Comparison of ENCODE assay signal across 26 mouse cellular contexts in the genomic region with DNA sequence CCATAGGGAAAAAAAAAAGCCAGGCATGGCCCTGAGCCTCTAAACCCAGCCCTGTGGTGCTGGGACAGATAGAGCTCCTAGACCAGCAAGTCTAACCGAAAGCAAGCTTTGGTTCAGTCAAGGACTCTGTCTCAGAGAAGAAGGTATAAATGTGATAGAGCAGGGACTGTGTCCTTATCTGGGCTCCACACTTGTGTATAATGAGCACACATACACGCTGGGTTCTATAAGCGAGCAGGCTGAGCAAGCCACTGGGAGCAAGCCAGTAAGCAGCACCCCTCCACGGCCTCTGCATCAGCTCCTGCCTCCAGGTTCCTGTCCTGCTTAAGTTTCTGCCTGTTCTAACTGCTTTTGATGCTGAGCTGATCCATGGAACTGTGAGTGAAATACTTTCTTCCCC. TPM values are rescaled to one million over a fixed set of nuclear protein-coding genes. Genes with fewer than 3 reads are reported as not detected.
DNase-seq lines count a peak whose midpoint lies in the region; ATAC-seq and TF ChIP-seq lines count a peak whose summit lies in the region.
"Had no signal": no experiment of that assay in that cellular context is flagged by ENCODE, and none has a peak within 500 bp of the region (broad histone marks: within the 10 kb centered on the region; RNA-seq: fewer than 3 reads in every experiment).

No protein-coding gene starts in this region.

- H3K4me2 ChIP-seq in liver, embryonic 12.5 days, result no peak overlapping the region
- H3K4me2 ChIP-seq in liver, postnatal 0 days (ENCODE audit: low read depth, low read length), result no peak overlapping the region
- H3K4me2 ChIP-seq in intestine, embryonic 15.5 days (replicated peaks), result no peak overlapping the region
- H3K4me2 ChIP-seq: forebrain, embryonic 13.5 days; heart, embryonic 13.5 days; hindbrain, embryonic 13.5 days had no signal

- ATAC-seq in liver, embryonic 12.5 days, result peak; percentile 32; the same call in 1 of the 2 replicates
- ATAC-seq in liver, postnatal 0 days, result no peak
- ATAC-seq in intestine, embryonic 15.5 days, result no peak
- ATAC-seq: forebrain, embryonic 13.5 days; forebrain, embryonic 16.5 days; hindbrain, embryonic 16.5 days; Patski had no signal

- no peak for TF ChIP-seq CTCF in liver, postnatal 0 days (IDR thresholded peaks at IDR 0.05; ENCODE audit: low read depth)

- no peak overlapping the region for H3K27ac ChIP-seq in liver, embryonic 12.5 days
- H3K27ac ChIP-seq in liver, postnatal 0 days (ENCODE audit: low read depth), result peak overlapping the region; percentile 65; the same call in 1 of the 2 replicates
- no peak overlapping the region for H3K27ac ChIP-seq in intestine, embryonic 15.5 days
- H3K27ac ChIP-seq: forebrain, embryonic 10.5 days; forebrain, embryonic 13.5 days; heart, adult 2 months; heart, embryonic 10.5 days; heart, embryonic 13.5 days; hindbrain, embryonic 10.5 days; hindbrain, embryonic 13.5 days had no signal

- no peak overlapping the region for H3K9ac ChIP-seq in liver, embryonic 12.5 days
- H3K9ac ChIP-seq in liver, postnatal 0 days (replicated peaks), result no peak overlapping the region
- no peak overlapping the region for H3K9ac ChIP-seq in intestine, embryonic 15.5 days
- H3K9ac ChIP-seq: forebrain, embryonic 13.5 days; heart, embryonic 13.5 days; hindbrain, embryonic 13.5 days had no signal

- 52% methylated on average over 4 of the region's 4 CpGs for WGBS in liver, embryonic 12.5 days (ENCODE audit: insufficient replicate concordance)
- WGBS in liver, postnatal 0 days (ENCODE audit: insufficient replicate concordance), result 65% methylated on average over 4 of the region's 4 CpGs
- WGBS in intestine, embryonic 15.5 days, result over 99% methylated on average over 4 of the region's 4 CpGs

- no peaks in the 10 kb centered on the region for H3K9me3 ChIP-seq in liver, embryonic 12.5 days (replicated peaks)
- H3K9me3 ChIP-seq in liver, postnatal 0 days (ENCODE audit: low read length), result no peaks in the 10 kb centered on the region
- no peaks in the 10 kb centered on the region for H3K9me3 ChIP-seq in intestine, embryonic 15.5 days
- H3K9me3 ChIP-seq: forebrain, embryonic 10.5 days; forebrain, embryonic 13.5 days; heart, embryonic 10.5 days; heart, embryonic 13.5 days; hindbrain, embryonic 10.5 days; hindbrain, embryonic 13.5 days had no signal

- H3K36me3 ChIP-seq in liver, embryonic 12.5 days, result peaks cover 81% of the 10 kb centered on the region
- peaks cover 63% of the 10 kb centered on the region for H3K36me3 ChIP-seq in liver, postnatal 0 days (replicated peaks; ENCODE audit: insufficient read depth, low read length)
- peaks cover 36% of the 10 kb centered on the region for H3K36me3 ChIP-seq in intestine, embryonic 15.5 days

- 0 out of 2 replicates have a peak, but pooled peaks have one; percentile 15 for TF ChIP-seq EP300 in liver, postnatal 0 days (IDR thresholded peaks at IDR 0.05; ENCODE audit: low read depth)

- H3K27me3 ChIP-seq in liver, embryonic 12.5 days (replicated peaks), result no peaks in the 10 kb centered on the region
- H3K27me3 ChIP-seq in liver, postnatal 0 days (ENCODE audit: insufficient read depth, low read length), result no peaks in the 10 kb centered on the region
- no peaks in the 10 kb centered on the region for H3K27me3 ChIP-seq in intestine, embryonic 15.5 days (replicated peaks)
- H3K27me3 ChIP-seq: forebrain, embryonic 13.5 days; heart, embryonic 13.5 days; hindbrain, embryonic 13.5 days; Patski had no signal

- intact Hi-C loops in heart, postnatal 25 days (cut with DNase I), result no loop called here

- no peak overlapping the region for H3K4me3 ChIP-seq in liver, embryonic 12.5 days
- no peak overlapping the region for H3K4me3 ChIP-seq in liver, postnatal 0 days (ENCODE audit: low read depth, low read length)
- H3K4me3 ChIP-seq in intestine, embryonic 15.5 days (replicated peaks), result no peak overlapping the region
- H3K4me3 ChIP-seq: forebrain, embryonic 10.5 days; forebrain, embryonic 13.5 days; heart, adult 2 months; heart, embryonic 10.5 days; heart, embryonic 13.5 days; hindbrain, embryonic 10.5 days; hindbrain, embryonic 13.5 days had no signal

- H3K4me1 ChIP-seq in liver, embryonic 12.5 days, result peaks cover 16% of the 10 kb centered on the region
- H3K4me1 ChIP-seq in liver, postnatal 0 days (ENCODE audit: insufficient read depth), result peaks cover 2% of the 10 kb centered on the region; the same call in 1 of the 2 replicates
- no peaks in the 10 kb centered on the region for H3K4me1 ChIP-seq in intestine, embryonic 15.5 days (replicated peaks)
- H3K4me1 ChIP-seq: forebrain, embryonic 10.5 days; forebrain, embryonic 13.5 days; heart, embryonic 10.5 days; heart, embryonic 13.5 days; hindbrain, embryonic 10.5 days; hindbrain, embryonic 13.5 days had no signal

- DNase-seq in liver, result no peak
- DNase-seq in ovary, postnatal 36 days (ENCODE audit: low spot score), result peak; percentile 1
- no peak for DNase-seq in ovary, adult 18-20 months (ENCODE audit: low spot score)
- no peak for DNase-seq in liver, postnatal 0 days
- DNase-seq in cerebellum, postnatal 4 days (ENCODE audit: low spot score in 2 of 2), result no peak
- no peak for DNase-seq in heart, postnatal 25 days (ENCODE audit: low spot score)
- DNase-seq: adrenal gland, postnatal 10 days; cerebellum, adult 11-12 months; cerebellum, adult 8-10 months; cerebellum, postnatal 10 days; cerebellum, postnatal 36 days; gastrocnemius, postnatal 10 days; gastrocnemius, postnatal 36 days; heart, adult 2 months; heart, postnatal 36 days had no signal

RNA-seq across cellular contexts. Expression of a gene that starts 16.3 kb away (rescaled TPM):
- polyA plus RNA-seq in liver, embryonic 12.5 days (2016; fragmentation: Nextera tagmentation; extraction: Ambion mirVana), result 8.1 and 9.1 TPM in 2 replicates
- polyA plus RNA-seq in liver, postnatal 0 days (2015; fragmentation: Nextera tagmentation; extraction: Ambion mirVana), result 10.3 and 10.6 TPM in 2 replicates
- 14.2 and 15.3 TPM in 2 replicates for polyA plus RNA-seq in intestine, embryonic 15.5 days (2015; fragmentation: Nextera tagmentation; extraction: Ambion mirVana)
- total RNA-seq in heart, postnatal 25 days (2021), result 1 to 10 TPM; 7.1 to 7.3 TPM

RNA-seq across cellular contexts. Expression of a gene that starts 18.6 kb away (rescaled TPM):
- 20.6 and 21.6 TPM in 2 replicates for polyA plus RNA-seq in liver, embryonic 12.5 days (2016; fragmentation: Nextera tagmentation; extraction: Ambion mirVana)
- 16.7 and 17.3 TPM in 2 replicates for polyA plus RNA-seq in liver, postnatal 0 days (2015; fragmentation: Nextera tagmentation; extraction: Ambion mirVana)
- polyA plus RNA-seq in intestine, embryonic 15.5 days (2015; fragmentation: Nextera tagmentation; extraction: Ambion mirVana), result 37.2 and 41.4 TPM in 2 replicates
- 1 to 10 TPM; 4.7 to 5.0 TPM for total RNA-seq in heart, postnatal 25 days (2021)
